Mouse (Mus musculus) MEL (cell line): Measurements from ENCODE around the gene A930018P22Rik.
"Not testable (repeated sequence)": the region's sequence is repeated elsewhere in the genome, so short reads cannot be mapped to it uniquely, and the experiment has no call there.

Experiments used
- CHD2 ChIP-seq: IDR thresholded peaks from 2 replicates; pipeline ENCODE4 v1.6.1; 2011; ENCODE audit warnings: low read length, improper control_type of control experiment
- CTCF ChIP-seq, 3 experiments: IDR thresholded peaks in 2 of 3; conservative IDR thresholded peaks in 1 of 3; 2 replicates each; pipeline ENCODE4 v1.5.1; 2011 to 2012; ENCODE audit warnings: low read length in 3 of 3, low read depth in 2 of 3, mild to moderate bottlenecking in 2 of 3, improper control_type of control experiment in 1 of 3, inconsistent platforms in 1 of 3, mixed read lengths in 1 of 3, moderate library complexity in 1 of 3; ENCODE audit not compliant: control insufficient read depth in 1 of 3, insufficient read depth in 1 of 3, poor library complexity in 1 of 3, severe bottlenecking in 1 of 3
- ELF1 ChIP-seq: IDR thresholded peaks from 2 replicates; pipeline ENCODE4 v1.6.1; 2014; ENCODE audit warnings: low read depth, mild to moderate bottlenecking, inconsistent platforms, low read length, improper control_type of control experiment, moderate library complexity
- POLR2A ChIP-seq, 2 experiments: IDR thresholded peaks; 2 replicates each; pipeline ENCODE4 v1.6.1; 2011 to 2012; ENCODE audit warnings: low read length in 2 of 2, mild to moderate bottlenecking in 2 of 2, control low read depth in 1 of 2, improper control_type of control experiment in 1 of 2, low read depth in 1 of 2, moderate library complexity in 1 of 2; ENCODE audit not compliant: control insufficient read depth in 1 of 2, insufficient read depth in 1 of 2, poor library complexity in 1 of 2
- RAD21 ChIP-seq: IDR thresholded peaks from 2 replicates; pipeline ENCODE4 v1.6.1; 2011; ENCODE audit warnings: mild to moderate bottlenecking, low read depth, low read length, improper control_type of control experiment
- RCOR1 ChIP-seq: IDR thresholded peaks from 2 replicates; pipeline ENCODE4 v1.6.1; 2012; ENCODE audit warnings: low read depth, mild to moderate bottlenecking, inconsistent platforms, low read length, improper control_type of control experiment
- UBTF ChIP-seq: IDR thresholded peaks from 2 replicates; pipeline ENCODE4 v1.6.1; 2012; ENCODE audit warnings: low read depth, mild to moderate bottlenecking, inconsistent platforms, low read length, improper control_type of control experiment, moderate library complexity, borderline replicate concordance; ENCODE audit not compliant: insufficient read depth
- USF1 ChIP-seq: IDR thresholded peaks from 2 replicates; pipeline ENCODE4 v1.6.1; 2014; ENCODE audit warnings: low read depth, mild to moderate bottlenecking, inconsistent platforms, low read length, improper control_type of control experiment, moderate library complexity
- ZC3H11A ChIP-seq: IDR thresholded peaks from 2 replicates; pipeline ENCODE4 v1.6.1; 2012; ENCODE audit warnings: low read depth, mild to moderate bottlenecking, inconsistent platforms, low read length, improper control_type of control experiment
- ZNF384 ChIP-seq: IDR thresholded peaks from 2 replicates; pipeline ENCODE4 v1.6.1; 2012; ENCODE audit warnings: low read depth, mild to moderate bottlenecking, inconsistent platforms, low read length, improper control_type of control experiment

DNA sequence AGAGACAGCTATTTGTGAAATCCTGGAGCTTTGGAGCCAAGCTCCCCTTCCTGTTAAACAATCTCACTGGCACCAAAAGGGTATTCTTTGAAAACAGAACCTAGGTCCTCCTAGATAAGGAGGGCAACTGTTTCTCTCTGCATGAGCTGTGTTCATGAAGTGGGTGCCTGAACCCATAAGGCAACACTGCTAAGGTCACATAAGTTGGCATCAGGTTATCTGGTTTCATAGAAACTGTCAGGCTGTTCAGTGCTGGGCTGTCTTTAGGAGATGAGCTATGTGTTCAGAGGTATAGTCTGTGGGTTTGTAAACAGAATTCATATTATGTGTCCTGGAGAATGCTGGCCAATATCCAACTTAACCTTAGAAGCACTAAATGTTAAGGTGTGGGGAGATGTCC lies 5.4 kb upstream of the A930018P22Rik start:
- not testable (repeated sequence) for TF ChIP-seq CHD2; POLR2A (IDR thresholded peaks at IDR 0.05; ENCODE audit: control insufficient read depth in 1 of 2, insufficient read depth in 1 of 2, low read depth in 1 of 2, low read length in 2 of 2, poor library complexity in 1 of 2); RAD21; USF1; RCOR1; UBTF; CTCF (IDR thresholded peaks at IDR 0.05 in 2 of 3, conservative IDR thresholded peaks at IDR 0.05 in 1 of 3; ENCODE audit: control insufficient read depth in 1 of 3, insufficient read depth in 1 of 3, low read depth in 2 of 3, low read length in 3 of 3, poor library complexity in 1 of 3, severe bottlenecking in 1 of 3); ELF1; ZNF384; ZC3H11A
